Mouse (Mus musculus): ENCODE measurements around the gene Fbn1.

Gene Fbn1

DNA sequence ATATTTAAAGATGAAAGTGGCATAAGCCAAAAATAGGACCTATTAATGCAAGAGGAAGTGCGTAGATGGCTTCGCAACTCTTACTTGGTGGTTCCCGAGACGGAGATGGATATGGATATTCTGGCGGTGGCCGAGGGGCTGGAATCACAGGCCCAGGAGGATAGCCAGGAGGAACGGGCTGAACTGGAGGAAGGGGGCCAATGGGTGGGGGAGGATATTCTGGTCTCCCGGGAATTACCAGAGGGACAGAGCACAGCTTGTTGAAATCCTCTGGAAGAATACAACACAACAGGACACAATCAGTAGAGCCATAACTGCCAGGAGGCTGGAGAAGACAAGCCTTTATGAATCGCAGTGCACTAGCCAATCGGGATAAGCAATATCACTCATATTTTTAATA, 118.0 kb downstream of the Fbn1 start:
- no peak for DNase-seq (ENCODE audit: low spot score)

- DNase-seq (ENCODE audit: low spot score) = no peak
Observed at GRCm38 (mm10) chr2:125386221-125386965, 121.4 kb downstream of the Fbn1 start.

DNA sequence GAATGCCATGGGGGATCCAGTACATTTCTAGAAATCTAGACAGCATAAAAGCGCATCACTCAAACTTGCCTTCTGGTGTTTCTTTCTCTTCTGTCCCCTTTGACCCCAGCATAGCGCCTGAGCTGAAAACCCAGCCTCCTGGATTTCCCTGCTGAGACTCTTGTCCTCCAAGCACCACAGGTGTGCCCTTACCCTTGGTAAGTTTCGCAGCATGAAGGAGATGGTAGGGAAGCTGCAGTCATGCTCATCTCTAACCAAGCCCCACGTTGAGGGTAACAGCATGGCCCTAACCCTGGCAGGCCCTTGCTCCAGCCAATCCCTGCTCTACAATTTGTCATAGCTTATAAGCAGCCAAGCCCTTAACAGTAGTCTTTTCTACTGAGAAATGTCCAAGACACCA, 122.9 kb downstream of the Fbn1 start:
- no peak for DNase-seq (ENCODE audit: low spot score)

GRCm38 (mm10) chr2:125384415-125384814, 123.4 kb downstream of the Fbn1 start:
- DNase-seq (ENCODE audit: low spot score) = no peak

DNA sequence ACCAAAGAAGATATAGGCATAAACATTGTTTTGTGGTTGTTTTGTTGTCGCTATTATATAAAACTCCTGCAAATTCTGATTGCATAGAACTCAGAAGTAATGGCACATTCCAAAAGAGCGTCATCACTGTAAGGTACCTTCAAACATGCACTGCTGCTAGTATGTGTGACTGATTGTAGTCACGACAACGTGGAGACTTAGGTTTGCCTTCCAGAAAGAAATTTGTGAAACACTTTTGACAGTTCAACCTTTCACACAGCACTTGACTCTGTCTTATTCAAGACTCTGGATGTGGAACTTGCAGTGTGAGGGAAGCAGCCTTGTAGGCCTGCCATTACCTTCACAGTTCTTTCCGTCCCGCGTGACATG, 124.5 kb downstream of the Fbn1 start:
- DNase-seq (ENCODE audit: low spot score) = no peak

- no peak for DNase-seq (ENCODE audit: low spot score)
Observed at GRCm38 (mm10) chr2:125382613-125383272, 125.0 kb downstream of the Fbn1 start.

DNA sequence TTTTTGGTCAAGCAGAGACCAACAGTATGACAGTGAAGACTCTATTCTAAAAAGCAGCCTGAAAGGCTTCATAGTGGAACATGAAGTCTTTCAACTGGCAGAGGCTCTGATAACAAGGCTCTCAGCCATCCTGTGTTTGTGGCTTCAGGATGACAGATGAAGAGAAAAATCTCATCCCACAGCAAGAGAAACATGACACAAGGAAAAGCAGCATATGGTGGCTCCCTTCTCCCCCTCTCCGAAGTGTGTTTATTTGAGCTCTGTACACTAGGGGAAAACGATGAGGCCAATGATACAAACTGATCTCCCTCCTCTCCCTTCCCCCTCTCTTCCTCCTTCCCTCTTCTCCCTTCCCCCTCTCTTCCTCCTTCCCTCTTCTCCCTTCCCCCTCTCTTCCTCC, 127.7 kb downstream of the Fbn1 start:
- no peak for DNase-seq (ENCODE audit: low spot score)

GRCm38 (mm10) chr2:125379206-125379605, 128.6 kb downstream of the Fbn1 start:
- DNase-seq (ENCODE audit: low spot score) = no peak

DNA sequence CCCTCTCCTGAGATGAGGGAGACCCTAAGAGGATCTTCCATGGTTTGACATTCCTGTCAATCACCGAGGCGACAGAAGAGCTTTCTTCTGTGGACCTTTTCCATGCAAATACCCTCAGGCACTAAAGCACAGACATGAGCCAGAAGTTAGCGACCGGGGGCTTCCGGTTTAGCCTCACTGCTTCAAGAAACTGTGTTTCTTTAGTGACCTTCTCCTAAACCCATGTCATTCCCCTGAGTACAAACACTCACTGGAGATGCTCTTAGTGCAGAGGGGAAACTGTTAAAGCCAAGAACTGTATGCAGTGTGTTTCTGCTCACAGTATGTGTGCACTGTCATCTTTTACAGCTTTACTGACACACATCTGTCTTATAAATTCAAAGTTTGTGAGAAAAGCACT, 131.9 kb downstream of the Fbn1 start:
- no peak for DNase-seq (ENCODE audit: low spot score)

- no peak for DNase-seq (ENCODE audit: low spot score)
Observed at GRCm38 (mm10) chr2:125375301-125375700, 132.5 kb downstream of the Fbn1 start.

- no peak for DNase-seq (ENCODE audit: low spot score)
Observed at GRCm38 (mm10) chr2:125369666-125370065, 138.1 kb downstream of the Fbn1 start.

DNA sequence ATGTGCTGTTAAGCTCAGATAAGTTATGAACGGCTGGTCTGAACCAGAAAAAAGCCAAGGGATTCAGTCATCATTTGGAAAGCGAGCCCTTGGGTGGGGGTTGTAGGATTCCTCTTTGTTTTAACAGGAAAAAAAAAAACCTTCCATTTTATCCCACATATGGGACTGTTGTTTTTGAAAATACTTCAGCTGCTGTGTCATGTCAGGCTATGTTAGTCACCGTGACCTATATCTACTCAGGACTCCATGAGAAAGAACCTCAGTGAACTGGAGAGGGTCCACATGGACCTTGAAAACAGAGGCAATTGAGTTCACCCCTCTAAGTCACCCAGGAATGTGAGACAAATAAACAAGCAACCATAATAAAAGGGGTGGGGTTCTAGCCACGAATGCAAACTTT, 139.2 kb downstream of the Fbn1 start:
- DNase-seq (ENCODE audit: low spot score) = no peak

GRCm38 (mm10) chr2:125361661-125362060, 146.1 kb downstream of the Fbn1 start:
- DNase-seq (ENCODE audit: low spot score) = no peak

DNA sequence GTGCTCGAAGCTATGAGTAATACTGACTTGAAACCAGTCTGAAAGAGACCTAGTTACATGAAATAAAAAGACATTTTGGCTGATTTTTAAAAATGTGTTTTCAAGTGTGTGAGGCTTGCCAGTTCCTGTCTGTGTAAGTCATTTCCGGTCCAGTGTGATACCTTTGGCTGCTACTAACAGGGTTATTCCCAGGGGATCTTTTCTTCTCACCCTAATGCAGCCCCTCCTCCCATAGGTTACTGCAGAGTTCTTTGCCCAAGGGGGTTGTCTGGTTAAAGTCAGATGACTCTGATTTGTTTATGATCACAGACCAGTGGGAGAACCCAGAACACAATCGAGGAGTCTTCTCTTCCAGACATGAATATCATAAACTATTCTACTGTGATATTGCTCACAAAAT, 151.3 kb downstream of the Fbn1 start:
- DNase-seq (ENCODE audit: low spot score) = no peak

GRCm38 (mm10) chr2:125356068-125356467, 151.7 kb downstream of the Fbn1 start:
- no peak for DNase-seq (ENCODE audit: low spot score)

DNA sequence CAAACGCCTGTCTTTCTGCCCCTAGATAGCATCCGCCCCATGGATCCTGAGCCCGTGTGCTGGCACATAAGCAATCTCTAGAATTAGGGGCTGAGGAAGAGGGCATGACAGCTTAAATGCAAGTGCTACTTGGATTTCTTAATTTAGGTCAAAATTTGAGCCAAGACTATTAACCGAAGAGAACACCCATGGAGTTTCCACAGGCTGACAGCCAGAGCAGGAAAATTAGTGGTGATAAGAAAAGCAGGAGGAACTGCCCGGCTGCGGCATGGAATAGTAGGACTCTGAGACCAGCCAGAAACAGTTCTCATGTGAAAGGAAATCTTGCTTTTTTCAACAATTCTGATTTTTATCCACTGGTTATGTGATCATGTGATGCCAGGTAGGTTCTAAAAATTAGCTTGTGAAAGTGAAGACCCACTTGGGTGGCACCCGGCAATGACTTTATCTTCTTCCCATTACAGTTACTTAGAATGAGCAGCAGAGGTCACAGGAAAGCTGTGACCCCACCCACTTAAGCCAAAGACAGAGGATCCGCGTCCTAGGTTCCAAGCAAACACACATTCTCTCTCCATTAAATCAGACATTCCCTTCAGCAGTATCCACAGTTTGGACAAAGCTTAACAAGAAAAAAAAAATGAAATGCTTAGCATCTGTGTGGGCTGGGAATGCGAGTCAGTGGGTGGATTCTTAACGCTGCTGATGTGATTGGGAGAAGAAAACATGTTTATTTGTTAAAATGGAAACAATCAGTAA, 152.4 kb downstream of the Fbn1 start:
- DNase-seq (ENCODE audit: low spot score) = no peak

GRCm38 (mm10) chr2:125354587-125354986, 153.2 kb downstream of the Fbn1 start:
- DNase-seq (ENCODE audit: low spot score) = no peak

- no peak for DNase-seq (ENCODE audit: low spot score)
Observed at GRCm38 (mm10) chr2:125349144-125349543, 158.6 kb downstream of the Fbn1 start.

DNA sequence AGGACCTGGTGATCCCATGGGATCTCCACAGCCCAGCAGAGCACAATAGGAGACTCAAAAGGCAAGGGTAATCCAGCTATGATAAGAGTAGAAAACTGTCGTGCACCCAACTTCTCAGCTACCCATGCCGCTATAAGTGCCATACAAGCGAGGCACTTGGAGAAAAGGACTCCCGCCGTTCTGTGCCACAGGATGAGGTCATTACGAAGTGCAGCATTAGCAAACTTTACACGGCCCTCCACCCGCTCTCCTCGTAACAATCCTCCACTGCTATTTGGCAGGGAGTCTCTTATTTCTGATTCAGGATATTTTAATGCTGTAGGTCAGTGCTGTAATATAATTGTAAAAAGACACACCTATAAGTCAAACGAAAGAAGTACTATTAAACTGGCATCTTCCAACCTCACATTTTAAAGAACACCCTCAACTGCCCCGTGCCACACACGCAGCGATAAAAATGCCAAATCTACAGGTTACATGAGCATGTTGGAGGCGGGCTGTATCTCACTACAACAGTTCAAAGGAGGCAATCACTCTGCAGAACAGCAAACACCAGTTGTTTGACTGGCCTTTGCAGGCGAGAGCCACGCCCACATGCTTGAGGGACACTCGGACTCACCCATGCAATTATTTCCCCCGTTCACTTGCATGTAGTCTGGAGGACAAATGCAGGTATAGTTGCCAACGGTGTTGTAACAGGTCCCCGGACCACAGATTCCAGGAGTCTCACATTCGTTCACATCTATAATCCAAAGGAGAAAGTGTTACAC, 165.4 kb downstream of the Fbn1 start:
- DNase-seq (ENCODE audit: low spot score) = no peak

DNA sequence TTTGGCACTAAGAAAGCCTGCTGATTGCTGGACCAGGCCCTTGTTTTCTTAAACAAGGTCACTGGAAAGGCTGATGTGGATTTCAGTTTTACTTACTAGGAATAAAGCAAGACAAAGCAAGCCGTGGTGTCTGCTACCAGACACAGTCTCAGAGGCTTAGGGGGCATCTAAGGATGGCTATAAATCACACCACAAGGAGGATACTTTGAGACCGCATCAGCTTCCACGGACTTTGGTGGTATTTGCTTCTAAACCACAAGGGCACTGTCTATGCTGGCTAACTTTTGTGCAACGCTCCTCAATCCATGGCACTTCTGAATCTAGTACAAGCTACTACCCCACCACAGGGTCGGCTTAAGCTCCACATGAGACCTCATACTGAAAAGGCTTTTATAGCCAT, 167.4 kb downstream of the Fbn1 start:
- no peak for DNase-seq (ENCODE audit: low spot score)

GRCm38 (mm10) chr2:125337239-125337638, 170.6 kb downstream of the Fbn1 start:
- DNase-seq (ENCODE audit: low spot score) = no peak

- DNase-seq (ENCODE audit: low spot score) = no peak
Observed at GRCm38 (mm10) chr2:125335206-125335605, 172.6 kb downstream of the Fbn1 start.

Data from left cerebral cortex, adult 11 months (tissue).